Mouse (Mus musculus) kidney, embryonic 15.5 days (tissue): ENCODE measurements around the gene Six2. TPM values are rescaled to one million over a fixed set of nuclear protein-coding genes. Genes with fewer than 3 reads are reported as not detected.

Experiments
- polyA plus RNA-seq: library from polyadenylated mRNA; unstranded; fragments of >200 nt; fragmentation: Nextera tagmentation; extraction: Ambion mirVana; gene quantifications from 2 replicates; pipeline ENCODE4 v1.2.1, GENCODE M21; 2015

Gene Six2
- polyA plus RNA-seq, 1 experiment from 2014 or later: 18.9 TPM

Other genes starting within 250 kb of the Six2 start
- gene Six3, start 74.7 kb downstream of the Six2 start, polyA plus RNA-seq: not detected in 2 replicates